Mouse (Mus musculus) ovary, postnatal 36 days (tissue): ENCODE measurements around the gene Veph1.
"Not testable (repeated sequence)": the region's sequence is repeated elsewhere in the genome, so short reads cannot be mapped to it uniquely, and the experiment has no call there.

ENCODE experiments used
- DNase-seq: peaks from one replicate; pipeline ENCODE4 v3.0.0; 2022; ENCODE audit warnings: low spot score, mixed read lengths

Veph1 gene

DNA sequence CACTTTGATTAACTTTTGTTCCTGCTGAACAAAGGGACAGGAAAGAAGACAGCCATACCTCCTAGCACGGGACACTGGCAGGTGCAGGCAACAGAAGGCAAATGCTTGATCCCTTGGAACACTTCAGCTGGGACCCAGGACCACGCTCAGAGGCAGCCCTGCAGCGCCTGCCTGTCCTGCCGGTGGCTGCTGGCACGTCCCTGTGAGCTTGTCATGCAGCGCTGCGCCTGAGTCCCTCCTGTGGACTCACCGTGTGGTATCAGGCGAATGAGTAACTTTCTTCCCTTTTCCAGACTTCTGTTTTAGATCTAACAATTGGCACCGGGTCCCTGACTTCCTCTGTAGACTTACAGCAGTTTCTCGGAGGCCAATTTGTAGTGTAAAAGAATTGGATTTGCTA, at the start of gene Veph1:
Gene Veph1, minus strand, starts transcription at position 293 of the 400 bp plus-strand sequence.
- no peak for DNase-seq

DNA sequence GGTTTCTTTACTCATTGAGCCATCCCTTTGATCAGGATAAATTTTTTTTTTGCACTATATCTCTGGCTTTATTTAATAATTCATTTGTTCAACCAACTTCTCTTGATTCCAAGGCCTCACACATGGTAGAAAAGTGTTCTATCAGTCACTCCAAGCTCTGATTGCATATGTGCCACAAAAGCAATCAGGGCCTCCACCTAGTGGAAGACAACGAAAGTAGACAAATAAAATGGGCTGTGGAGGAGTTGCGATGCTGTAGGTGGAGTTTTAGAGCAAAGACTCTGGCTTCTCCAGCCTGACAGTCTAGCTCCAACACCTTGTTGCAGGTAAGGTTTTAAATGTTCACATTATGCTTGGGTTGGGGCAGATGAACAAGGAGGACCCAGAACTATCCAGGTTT, 44.1 kb upstream of the Veph1 start:
- no peak for DNase-seq

GRCm38 (mm10) chr3:66332401-66332729, 35.7 kb upstream of the Veph1 start:
- DNase-seq: no peak

- peak; percentile 10 for DNase-seq
Measured at GRCm38 (mm10) chr3:66331592-66332400, 35.2 kb upstream of the Veph1 start.

DNA sequence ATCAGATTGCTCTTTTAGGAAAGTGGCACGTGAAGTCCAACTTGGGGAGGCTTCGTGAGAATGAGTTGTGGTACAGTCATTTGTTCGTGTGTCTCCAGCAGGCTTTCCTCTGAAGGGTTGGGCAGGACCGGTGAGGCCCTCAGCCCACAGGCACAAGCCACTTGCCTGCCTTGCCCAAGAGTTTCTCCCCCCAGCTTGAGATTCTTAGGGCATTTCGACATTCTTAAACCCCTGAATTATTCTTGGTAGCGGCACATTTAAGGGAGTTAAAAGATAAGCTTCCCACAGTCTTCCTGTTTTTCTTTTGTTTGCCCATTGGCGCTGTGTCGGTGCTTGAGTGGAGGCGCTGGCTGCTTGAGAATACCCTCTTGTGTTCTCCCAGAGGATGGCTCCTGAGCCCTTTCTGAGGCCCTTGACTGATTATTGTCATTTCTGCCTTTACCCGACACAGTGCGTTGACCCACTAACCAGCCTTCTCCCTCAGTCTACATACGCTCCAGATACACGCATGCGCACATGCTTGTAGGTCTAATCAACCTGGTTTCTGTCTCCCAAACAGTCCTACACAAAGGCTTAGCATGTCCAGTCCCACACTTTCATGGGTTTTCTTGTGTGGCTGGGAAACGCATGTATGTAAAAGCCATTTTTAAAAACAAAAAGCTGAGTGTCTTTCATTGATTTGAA, 34.4 kb upstream of the Veph1 start:
- no peak for DNase-seq

- no peak for DNase-seq
Measured at GRCm38 (mm10) chr3:66325962-66326834, 29.6 kb upstream of the Veph1 start.

GRCm38 (mm10) chr3:66325486-66325951, 28.9 kb upstream of the Veph1 start:
- DNase-seq: no peak

DNA sequence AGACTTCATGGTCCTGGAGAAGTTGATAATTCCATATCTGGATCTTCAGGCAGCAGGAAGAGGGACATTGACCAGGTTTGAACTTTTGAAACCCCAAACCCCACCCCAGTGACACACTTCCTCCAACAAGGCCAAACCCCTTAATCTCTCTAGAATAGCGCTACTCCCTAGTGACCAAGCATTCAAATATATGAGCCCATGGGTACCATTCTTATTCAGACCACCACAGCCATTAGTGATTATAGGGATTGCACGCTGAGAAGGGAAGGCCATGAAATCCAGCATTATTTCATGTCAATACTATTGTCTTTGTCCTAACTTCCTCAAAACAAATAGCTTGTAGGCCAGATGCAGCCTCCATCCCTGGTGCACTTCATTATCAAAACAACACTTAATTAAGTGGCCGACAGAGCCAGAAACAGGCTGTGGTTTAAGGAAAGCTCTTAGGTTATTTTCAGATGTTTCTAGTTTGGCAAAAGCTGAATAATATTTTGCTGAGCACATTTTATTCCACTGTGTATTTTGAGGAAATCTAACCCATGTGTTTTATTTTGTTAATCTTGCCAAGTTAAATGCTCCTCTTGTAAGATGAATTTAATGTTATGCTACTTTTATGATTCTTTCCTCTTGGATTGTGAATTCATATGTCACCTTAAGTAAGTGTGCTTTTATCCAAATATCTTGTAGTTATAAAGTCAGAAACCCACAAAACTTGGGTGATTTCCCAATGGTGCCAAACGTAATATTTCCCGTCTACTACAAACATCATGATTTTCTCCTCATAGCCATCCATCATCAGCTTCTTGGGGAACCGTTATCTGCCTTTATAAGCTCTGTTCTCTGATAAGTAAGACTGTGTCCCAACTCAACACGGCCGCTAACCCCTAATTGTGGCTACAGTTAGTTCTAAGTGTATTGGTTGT, 18.4 kb upstream of the Veph1 start:
- DNase-seq: no peak

- DNase-seq: no peak
Measured at GRCm38 (mm10) chr3:66310586-66310985, 13.9 kb upstream of the Veph1 start.

- DNase-seq: no peak
Measured at GRCm38 (mm10) chr3:66309531-66309930, 12.9 kb upstream of the Veph1 start.

- DNase-seq: no peak
Measured at GRCm38 (mm10) chr3:66295236-66295635, 1.4 kb downstream of the Veph1 start.

- no peak for DNase-seq
Measured at GRCm38 (mm10) chr3:66294729-66295128, 1.9 kb downstream of the Veph1 start.

DNA sequence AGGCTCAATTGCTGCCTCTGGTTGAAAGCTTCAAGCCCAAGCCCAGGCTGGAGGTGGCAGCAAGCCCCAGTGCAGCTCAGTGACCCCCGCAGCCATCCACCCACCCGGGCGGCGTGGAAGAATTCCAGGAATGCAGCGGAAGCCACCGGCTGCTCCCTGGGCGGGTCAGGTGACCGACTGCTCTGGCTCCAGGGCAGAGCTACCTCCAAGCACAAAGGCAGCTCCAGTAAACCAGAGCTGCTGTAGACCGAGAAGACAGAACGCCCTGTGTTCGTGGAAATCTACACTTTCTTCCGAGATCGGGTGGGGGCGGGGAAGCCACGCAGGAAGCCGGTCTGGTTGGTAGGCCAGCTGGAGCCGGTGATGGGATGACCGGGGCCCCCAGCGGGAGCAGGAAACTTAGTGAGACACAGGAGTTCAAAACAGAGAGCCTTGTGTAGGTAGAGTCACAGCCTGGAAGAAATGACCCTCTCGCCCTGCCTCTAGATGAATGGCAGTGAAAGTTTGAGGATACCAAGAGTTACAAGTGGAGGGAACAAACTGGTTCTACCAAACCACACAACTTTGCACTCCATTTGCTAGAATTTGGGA, 4.2 kb downstream of the Veph1 start:
- peak; percentile 48 for DNase-seq

- no peak for DNase-seq
Measured at GRCm38 (mm10) chr3:66263270-66263669, 33.4 kb downstream of the Veph1 start.

DNA sequence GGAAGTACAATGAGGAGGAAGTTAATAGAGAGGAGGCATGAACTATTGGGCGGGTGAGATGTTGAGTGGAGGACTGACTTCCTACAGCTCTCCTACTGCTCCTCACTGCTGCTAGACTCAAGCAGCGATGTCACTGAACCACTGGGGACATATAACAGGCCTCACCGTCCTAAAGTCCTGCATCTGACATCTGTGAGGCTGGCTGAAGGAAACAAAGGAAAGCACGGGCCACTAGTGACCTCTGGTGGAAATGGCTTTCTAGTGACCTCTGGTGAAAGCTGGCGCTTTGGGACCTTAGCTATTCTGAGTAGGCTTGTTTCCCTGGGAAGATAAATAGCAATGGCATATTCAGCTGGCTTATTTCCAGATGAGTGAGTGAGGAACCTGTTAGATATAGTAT, 34.3 kb downstream of the Veph1 start:
- DNase-seq: peak; percentile 14

- DNase-seq: no peak
Measured at GRCm38 (mm10) chr3:66254504-66255105, 42.0 kb downstream of the Veph1 start.

DNA sequence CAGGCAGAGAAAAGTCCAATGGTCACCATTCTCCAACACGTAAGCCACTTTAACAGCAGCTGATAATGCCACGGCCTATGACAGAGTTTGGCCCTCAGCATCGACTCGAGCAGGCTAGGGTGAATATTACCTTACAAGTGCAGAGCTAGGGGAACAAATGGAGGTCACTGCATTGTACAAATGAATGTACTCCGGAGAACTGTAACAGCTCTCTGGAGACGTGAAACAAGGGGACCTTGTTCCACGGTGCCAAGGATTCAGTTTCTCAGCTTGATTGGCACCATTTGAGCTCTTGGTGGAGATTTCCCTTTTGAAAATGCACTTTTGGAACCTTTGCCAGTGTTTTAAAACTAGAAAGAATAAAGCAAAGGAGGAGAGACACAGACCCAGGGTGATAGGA, 44.8 kb downstream of the Veph1 start:
- no peak for DNase-seq

GRCm38 (mm10) chr3:66240476-66240875, 56.2 kb downstream of the Veph1 start:
- no peak for DNase-seq

DNA sequence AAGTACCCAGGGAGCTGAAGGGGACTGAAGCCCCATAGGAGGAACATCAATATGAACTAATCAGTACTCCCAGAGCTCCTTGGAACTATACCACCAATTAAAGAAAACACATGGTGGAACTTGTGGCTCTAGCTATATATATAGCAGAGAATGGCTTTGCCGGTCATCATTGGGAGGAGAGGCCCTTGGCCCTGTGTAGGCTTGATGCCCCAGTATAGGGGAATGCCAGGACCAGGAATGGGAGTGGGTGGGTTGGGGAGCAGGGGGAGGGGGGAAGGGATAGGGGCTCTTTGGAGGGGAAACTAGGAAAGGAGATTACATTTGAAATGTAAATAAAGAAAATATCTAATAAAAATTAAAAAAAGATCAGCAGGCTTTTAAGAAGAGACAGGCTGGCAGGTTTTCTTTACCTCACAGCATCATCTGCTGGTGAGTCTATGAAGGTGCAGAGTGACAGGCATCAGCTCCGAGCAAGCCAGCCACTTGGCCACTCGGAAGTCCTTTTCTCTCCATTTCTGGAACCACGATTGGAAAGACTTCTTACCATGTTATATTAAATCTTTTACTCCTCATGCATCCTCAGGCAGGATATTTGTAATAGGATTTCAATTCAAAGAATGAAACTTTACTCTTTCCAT, 60.3 kb downstream of the Veph1 start:
- not testable (repeated sequence) for DNase-seq

GRCm38 (mm10) chr3:66224931-66225537, 71.6 kb downstream of the Veph1 start:
- DNase-seq: no peak
